Mouse (Mus musculus): ENCODE data around the gene Vps26c.
A peak's percentile ranks its signal among the peaks of the same experiment; 100 is the strongest.

Vps26c gene

GRCm38 (mm10) chr16:94526344-94527151, at the start of gene Vps26c:
Gene Vps26c (minus strand): TSS chr16:94526830.
- peak; percentile 98 to 99 for DNase-seq (ENCODE audit: low spot score in 2 of 2)

GRCm38 (mm10) chr16:94575757-94576156, 49.1 kb upstream of the Vps26c start:
- no peak for DNase-seq (ENCODE audit: low spot score in 2 of 2)

- no peak for DNase-seq (ENCODE audit: low spot score in 2 of 2)
Measured at GRCm38 (mm10) chr16:94574718-94575094, 48.1 kb upstream of the Vps26c start.

- DNase-seq (ENCODE audit: low spot score in 2 of 2), result no peak
Measured at GRCm38 (mm10) chr16:94574025-94574717, 47.5 kb upstream of the Vps26c start.

- no peak for DNase-seq (ENCODE audit: low spot score in 2 of 2)
Measured at GRCm38 (mm10) chr16:94572422-94572821, 45.8 kb upstream of the Vps26c start.

- peak in 1 of 2 experiments; percentile 35 for DNase-seq (ENCODE audit: low spot score in 2 of 2)
Measured at GRCm38 (mm10) chr16:94571111-94571993, 44.7 kb upstream of the Vps26c start.

- DNase-seq (ENCODE audit: low spot score in 2 of 2), result peak; percentile 65 to 84
Measured at GRCm38 (mm10) chr16:94570361-94571041, 43.9 kb upstream of the Vps26c start.

GRCm38 (mm10) chr16:94569229-94570176, 42.9 kb upstream of the Vps26c start, which contains the start of gene Dyrk1a:
Gene Dyrk1a (plus strand): TSS chr16:94570010.
- DNase-seq (ENCODE audit: low spot score in 2 of 2), result peak; percentile 98 to 99

GRCm38 (mm10) chr16:94568335-94569228, 42.0 kb upstream of the Vps26c start:
- no peak for DNase-seq (ENCODE audit: low spot score in 2 of 2)

GRCm38 (mm10) chr16:94567751-94568150, 41.1 kb upstream of the Vps26c start:
- no peak for DNase-seq (ENCODE audit: low spot score in 2 of 2)

GRCm38 (mm10) chr16:94566834-94567585, 40.4 kb upstream of the Vps26c start:
- no peak for DNase-seq (ENCODE audit: low spot score in 2 of 2)

- no peak for DNase-seq (ENCODE audit: low spot score in 2 of 2)
Measured at GRCm38 (mm10) chr16:94566124-94566523, 39.5 kb upstream of the Vps26c start.

GRCm38 (mm10) chr16:94560618-94561017, 34.0 kb upstream of the Vps26c start:
- DNase-seq (ENCODE audit: low spot score in 2 of 2), result no peak

GRCm38 (mm10) chr16:94559782-94560181, 33.2 kb upstream of the Vps26c start:
- DNase-seq (ENCODE audit: low spot score in 2 of 2), result no peak

GRCm38 (mm10) chr16:94559282-94559681, 32.7 kb upstream of the Vps26c start:
- DNase-seq (ENCODE audit: low spot score in 2 of 2), result no peak

GRCm38 (mm10) chr16:94556228-94556627, 29.6 kb upstream of the Vps26c start:
- DNase-seq (ENCODE audit: low spot score in 2 of 2), result no peak

- no peak for DNase-seq (ENCODE audit: low spot score in 2 of 2)
Measured at GRCm38 (mm10) chr16:94555346-94555745, 28.7 kb upstream of the Vps26c start.

GRCm38 (mm10) chr16:94551934-94552333, 25.3 kb upstream of the Vps26c start:
- DNase-seq (ENCODE audit: low spot score in 2 of 2), result no peak

Measured in spleen, postnatal 4 days (tissue).